Mouse (Mus musculus): ENCODE measurements around the gene Scube1. TPM values are rescaled to one million over a fixed set of nuclear protein-coding genes. Genes with fewer than 3 reads are reported as not detected.

The Scube1 gene
- polyA plus RNA-seq, 1 experiment: not detected

GRCm38 (mm10) chr15:83638196-83638899 lies 86.5 kb downstream of the Scube1 start:
- no peak for TF ChIP-seq MYOD1 (IDR thresholded peaks at IDR 0.05; ENCODE audit: control insufficient read depth, insufficient read length, low read depth)
- no peak for TF ChIP-seq CTCF (IDR thresholded peaks at IDR 0.05; ENCODE audit: control insufficient read depth, insufficient read depth, insufficient read length)
- no peak for TF ChIP-seq CEBPB (IDR thresholded peaks at IDR 0.05; ENCODE audit: low read depth)
- no peak for TF ChIP-seq MYOG (IDR thresholded peaks at IDR 0.05; ENCODE audit: control insufficient read depth, extremely low read depth, insufficient read length)
- no peak for TF ChIP-seq USF1 (IDR thresholded peaks at IDR 0.05; ENCODE audit: low read depth)
- no peak for TF ChIP-seq MAX (IDR thresholded peaks at IDR 0.05)
- TF ChIP-seq FOSL1 (IDR thresholded peaks at IDR 0.05; ENCODE audit: insufficient read depth, low read length, poor library complexity, severe bottlenecking): no peak
- Histone ChIP-seq H3K79me3 (ENCODE audit: low read depth) (no peaks in the 10 kb centered on the region), H3K79me2 (ENCODE audit: control insufficient read depth, insufficient read depth) (no peaks in the 10 kb centered on the region), H3ac (ENCODE audit: control insufficient read depth, insufficient read length, low read depth) (no peak overlapping the region), H3K4me3 (ENCODE audit: insufficient read depth, poor library complexity, severe bottlenecking) (no peak overlapping the region), H3K36me3 (ENCODE audit: control insufficient read depth, insufficient read depth) (no peaks in the 10 kb centered on the region), H3K27me3 (ENCODE audit: control insufficient read depth, insufficient read depth, insufficient read length) (peaks cover 72% of the 10 kb centered on the region)

GRCm38 (mm10) chr15:83636759-83637158 lies 88.1 kb downstream of the Scube1 start:
- no peaks in the 10 kb centered on the region for H3K79me3 ChIP-seq (ENCODE audit: low read depth)
- no peak overlapping the region for H3ac ChIP-seq (ENCODE audit: control insufficient read depth, insufficient read length, low read depth)
- peaks cover 56% of the 10 kb centered on the region for H3K27me3 ChIP-seq (ENCODE audit: control insufficient read depth, insufficient read depth, insufficient read length)
- no peak overlapping the region for H3K4me3 ChIP-seq (ENCODE audit: insufficient read depth, poor library complexity, severe bottlenecking)
- no peaks in the 10 kb centered on the region for H3K36me3 ChIP-seq (ENCODE audit: control insufficient read depth, insufficient read depth)
- H3K79me2 ChIP-seq (ENCODE audit: control insufficient read depth, insufficient read depth): no peaks in the 10 kb centered on the region
- TF ChIP-seq USF1 (IDR thresholded peaks at IDR 0.05; ENCODE audit: low read depth) (no peak), MYOD1 (IDR thresholded peaks at IDR 0.05; ENCODE audit: control insufficient read depth, insufficient read length, low read depth) (no peak), CTCF (IDR thresholded peaks at IDR 0.05; ENCODE audit: control insufficient read depth, insufficient read depth, insufficient read length) (no peak), CEBPB (IDR thresholded peaks at IDR 0.05; ENCODE audit: low read depth) (no peak)

GRCm38 (mm10) chr15:83635251-83635650 lies 89.6 kb downstream of the Scube1 start:
- Histone ChIP-seq H3K79me3 (ENCODE audit: low read depth) (no peaks in the 10 kb centered on the region), H3K79me2 (ENCODE audit: control insufficient read depth, insufficient read depth) (no peaks in the 10 kb centered on the region), H3K36me3 (ENCODE audit: control insufficient read depth, insufficient read depth) (no peaks in the 10 kb centered on the region), H3K27me3 (ENCODE audit: control insufficient read depth, insufficient read depth, insufficient read length) (peaks cover 48% of the 10 kb centered on the region), H3ac (ENCODE audit: control insufficient read depth, insufficient read length, low read depth) (no peak overlapping the region), H3K4me3 (ENCODE audit: insufficient read depth, poor library complexity, severe bottlenecking) (no peak overlapping the region)
- TF ChIP-seq MYOD1 (IDR thresholded peaks at IDR 0.05; ENCODE audit: control insufficient read depth, insufficient read length, low read depth): no peak
- TF ChIP-seq CTCF (IDR thresholded peaks at IDR 0.05; ENCODE audit: control insufficient read depth, insufficient read depth, insufficient read length): no peak
- no peak for TF ChIP-seq USF1 (IDR thresholded peaks at IDR 0.05; ENCODE audit: low read depth)
- no peak for TF ChIP-seq FOSL1 (IDR thresholded peaks at IDR 0.05; ENCODE audit: insufficient read depth, low read length, poor library complexity, severe bottlenecking)
- no peak for TF ChIP-seq MAX (IDR thresholded peaks at IDR 0.05)
- TF ChIP-seq CEBPB (IDR thresholded peaks at IDR 0.05; ENCODE audit: low read depth): no peak
- TF ChIP-seq MYOG (IDR thresholded peaks at IDR 0.05; ENCODE audit: control insufficient read depth, extremely low read depth, insufficient read length): no peak

GRCm38 (mm10) chr15:83634076-83634475 lies 90.7 kb downstream of the Scube1 start:
- Histone ChIP-seq H3ac (ENCODE audit: control insufficient read depth, insufficient read length, low read depth) (no peak overlapping the region), H3K27me3 (ENCODE audit: control insufficient read depth, insufficient read depth, insufficient read length) (peaks cover 40% of the 10 kb centered on the region), H3K4me3 (ENCODE audit: insufficient read depth, poor library complexity, severe bottlenecking) (no peak overlapping the region), H3K36me3 (ENCODE audit: control insufficient read depth, insufficient read depth) (no peaks in the 10 kb centered on the region), H3K79me2 (ENCODE audit: control insufficient read depth, insufficient read depth) (no peaks in the 10 kb centered on the region), H3K79me3 (ENCODE audit: low read depth) (no peaks in the 10 kb centered on the region)
- TF ChIP-seq CEBPB (IDR thresholded peaks at IDR 0.05; ENCODE audit: low read depth): no peak
- TF ChIP-seq USF1 (IDR thresholded peaks at IDR 0.05; ENCODE audit: low read depth): no peak
- no peak for TF ChIP-seq CTCF (IDR thresholded peaks at IDR 0.05; ENCODE audit: control insufficient read depth, insufficient read depth, insufficient read length)
- no peak for TF ChIP-seq MYOG (IDR thresholded peaks at IDR 0.05; ENCODE audit: control insufficient read depth, extremely low read depth, insufficient read length)

- Histone ChIP-seq H3K27me3 (ENCODE audit: control insufficient read depth, insufficient read depth, insufficient read length) (peaks cover 23% of the 10 kb centered on the region), H3K79me3 (ENCODE audit: low read depth) (no peaks in the 10 kb centered on the region), H3K4me3 (ENCODE audit: insufficient read depth, poor library complexity, severe bottlenecking) (no peak overlapping the region), H3K36me3 (ENCODE audit: control insufficient read depth, insufficient read depth) (no peaks in the 10 kb centered on the region), H3K79me2 (ENCODE audit: control insufficient read depth, insufficient read depth) (no peaks in the 10 kb centered on the region), H3ac (ENCODE audit: control insufficient read depth, insufficient read length, low read depth) (no peak overlapping the region)
- TF ChIP-seq CEBPB (IDR thresholded peaks at IDR 0.05; ENCODE audit: low read depth) (no peak), FOSL1 (IDR thresholded peaks at IDR 0.05; ENCODE audit: insufficient read depth, low read length, poor library complexity, severe bottlenecking) (no peak), CTCF (IDR thresholded peaks at IDR 0.05; ENCODE audit: control insufficient read depth, insufficient read depth, insufficient read length) (no peak), USF1 (IDR thresholded peaks at IDR 0.05; ENCODE audit: low read depth) (no peak), MYOG (IDR thresholded peaks at IDR 0.05; ENCODE audit: control insufficient read depth, extremely low read depth, insufficient read length) (no peak), MYOD1 (IDR thresholded peaks at IDR 0.05; ENCODE audit: control insufficient read depth, insufficient read length, low read depth) (no peak), MAX (IDR thresholded peaks at IDR 0.05) (no peak)
These were observed 93.8 kb downstream of the Scube1 start for GRCm38 (mm10) chr15:83631071-83631470.

- H3K4me3 ChIP-seq (ENCODE audit: insufficient read depth, poor library complexity, severe bottlenecking): no peak overlapping the region
- no peaks in the 10 kb centered on the region for H3K79me2 ChIP-seq (ENCODE audit: control insufficient read depth, insufficient read depth)
- no peaks in the 10 kb centered on the region for H3K36me3 ChIP-seq (ENCODE audit: control insufficient read depth, insufficient read depth)
- TF ChIP-seq MYOG (IDR thresholded peaks at IDR 0.05; ENCODE audit: control insufficient read depth, extremely low read depth, insufficient read length): no peak
- no peak overlapping the region for H3ac ChIP-seq (ENCODE audit: control insufficient read depth, insufficient read length, low read depth)
- peaks cover 16% of the 10 kb centered on the region for H3K27me3 ChIP-seq (ENCODE audit: control insufficient read depth, insufficient read depth, insufficient read length)
- H3K79me3 ChIP-seq (ENCODE audit: low read depth): no peaks in the 10 kb centered on the region
These were observed 95.1 kb downstream of the Scube1 start for GRCm38 (mm10) chr15:83629716-83630115.
